Mouse (Mus musculus): ENCODE results near the gene Trp53tg5. TPM values are rescaled to one million over a fixed set of nuclear protein-coding genes. Genes with fewer than 3 reads are reported as not detected.

Trp53tg5 gene
- polyA plus RNA-seq, 1 experiment: not detected

GRCm38 (mm10) chr2:164444701-164445100 is 28.8 kb downstream of the Trp53tg5 start:
- Histone ChIP-seq H3K4me2 (ENCODE audit: low read depth) (no peak overlapping the region), H3K4me3 (no peak overlapping the region), H3K79me2 (ENCODE audit: control insufficient read depth, insufficient read depth) (peaks cover 28% of the 10 kb centered on the region), H3ac (ENCODE audit: control insufficient read depth, insufficient read length) (no peak overlapping the region), H3K36me3 (ENCODE audit: control insufficient read depth, insufficient read depth) (no peaks in the 10 kb centered on the region), H3K27me3 (ENCODE audit: control insufficient read depth, insufficient read depth, insufficient read length) (no peaks in the 10 kb centered on the region)
- TF ChIP-seq REST (IDR thresholded peaks at IDR 0.05; ENCODE audit: insufficient read depth, insufficient read length) (no peak), MYOG (IDR thresholded peaks at IDR 0.05; ENCODE audit: control insufficient read depth in 1 of 3, insufficient read depth in 1 of 3, insufficient read length in 2 of 3, low read depth in 2 of 3) (no peak), MYOD1 (IDR thresholded peaks at IDR 0.05; ENCODE audit: control insufficient read depth in 1 of 3, insufficient read length in 2 of 3, low read depth in 2 of 3) (no peak), SRF (IDR thresholded peaks at IDR 0.05; ENCODE audit: control insufficient read depth, insufficient read length, low read depth) (no peak), POLR2A (IDR thresholded peaks at IDR 0.05; ENCODE audit: insufficient read length, low read depth) (no peak), MAX (IDR thresholded peaks at IDR 0.05; ENCODE audit: low read depth) (no peak), USF1 (IDR thresholded peaks at IDR 0.05; ENCODE audit: low read depth) (no peak), TCF12 (IDR thresholded peaks at IDR 0.05; ENCODE audit: insufficient read depth, poor library complexity, severe bottlenecking) (no peak), POLR2AphosphoS2 (IDR thresholded peaks at IDR 0.05; ENCODE audit: insufficient read length, low read depth) (no peak)

GRCm38 (mm10) chr2:164443460-164444000 is 30.0 kb downstream of the Trp53tg5 start, which contains the start of gene Sdc4:
Gene Sdc4, minus strand, starts transcription at chr2:164443887.
- no peaks in the 10 kb centered on the region for H3K36me3 ChIP-seq (ENCODE audit: control insufficient read depth, insufficient read depth)
- TF ChIP-seq SRF (IDR thresholded peaks at IDR 0.05; ENCODE audit: control insufficient read depth, insufficient read length, low read depth) (no peak), E2F4 (IDR thresholded peaks at IDR 0.05; ENCODE audit: insufficient read depth) (no peak), MAX (IDR thresholded peaks at IDR 0.05; ENCODE audit: low read depth) (no peak), REST (IDR thresholded peaks at IDR 0.05; ENCODE audit: insufficient read depth, insufficient read length) (no peak), MYOD1 (IDR thresholded peaks at IDR 0.05; ENCODE audit: control insufficient read depth in 1 of 3, insufficient read length in 2 of 3, low read depth in 2 of 3) (no peak), POLR2AphosphoS2 (IDR thresholded peaks at IDR 0.05; ENCODE audit: insufficient read length, low read depth) (no peak), TCF12 (IDR thresholded peaks at IDR 0.05; ENCODE audit: insufficient read depth, poor library complexity, severe bottlenecking) (no peak), MYOG (IDR thresholded peaks at IDR 0.05; ENCODE audit: control insufficient read depth in 1 of 3, insufficient read depth in 1 of 3, insufficient read length in 2 of 3, low read depth in 2 of 3) (no peak), TCF3 (IDR thresholded peaks at IDR 0.05; ENCODE audit: insufficient read length, low read depth) (no peak), POLR2A (IDR thresholded peaks at IDR 0.05; ENCODE audit: insufficient read length, low read depth) (no peak), CEBPB (IDR thresholded peaks at IDR 0.05; ENCODE audit: insufficient read depth, poor library complexity, severe bottlenecking) (no peak), USF1 (IDR thresholded peaks at IDR 0.05; ENCODE audit: low read depth) (no peak)
- peak within 1 kb of the TSS; percentile 96 for H3K4me3 ChIP-seq
- peak within 1 kb of the TSS; percentile 33 for H3ac ChIP-seq (ENCODE audit: control insufficient read depth, insufficient read length)
- H3K79me2 ChIP-seq (ENCODE audit: control insufficient read depth, insufficient read depth): peaks cover 40% of the 10 kb centered on the region
- H3K4me2 ChIP-seq (ENCODE audit: low read depth): peak within 1 kb of the TSS; percentile 82
- H3K27me3 ChIP-seq (ENCODE audit: control insufficient read depth, insufficient read depth, insufficient read length): no peaks in the 10 kb centered on the region

GRCm38 (mm10) chr2:164443051-164443437 is 30.5 kb downstream of the Trp53tg5 start:
- H3K4me3 ChIP-seq: peak overlapping the region; percentile 96
- peak overlapping the region; percentile 33 for H3ac ChIP-seq (ENCODE audit: control insufficient read depth, insufficient read length)
- no peaks in the 10 kb centered on the region for H3K27me3 ChIP-seq (ENCODE audit: control insufficient read depth, insufficient read depth, insufficient read length)
- H3K4me2 ChIP-seq (ENCODE audit: low read depth): peak overlapping the region; percentile 82
- TF ChIP-seq POLR2AphosphoS2 (IDR thresholded peaks at IDR 0.05; ENCODE audit: insufficient read length, low read depth) (peak; percentile 99), MYOG (IDR thresholded peaks at IDR 0.05; ENCODE audit: control insufficient read depth in 1 of 3, insufficient read depth in 1 of 3, insufficient read length in 2 of 3, low read depth in 2 of 3) (peak in 1 of 3 experiments; percentile 57), CEBPB (IDR thresholded peaks at IDR 0.05; ENCODE audit: insufficient read depth, poor library complexity, severe bottlenecking) (no peak), TCF3 (IDR thresholded peaks at IDR 0.05; ENCODE audit: insufficient read length, low read depth) (peak; percentile 36), POLR2A (IDR thresholded peaks at IDR 0.05; ENCODE audit: insufficient read length, low read depth) (peak; percentile 99), REST (IDR thresholded peaks at IDR 0.05; ENCODE audit: insufficient read depth, insufficient read length) (peak; percentile 47), MAX (IDR thresholded peaks at IDR 0.05; ENCODE audit: low read depth) (no peak)
- no peaks in the 10 kb centered on the region for H3K36me3 ChIP-seq (ENCODE audit: control insufficient read depth, insufficient read depth)
- peaks cover 45% of the 10 kb centered on the region for H3K79me2 ChIP-seq (ENCODE audit: control insufficient read depth, insufficient read depth)

- H3ac ChIP-seq (ENCODE audit: control insufficient read depth, insufficient read length): peak overlapping the region; percentile 33
- no peaks in the 10 kb centered on the region for H3K27me3 ChIP-seq (ENCODE audit: control insufficient read depth, insufficient read depth, insufficient read length)
- peaks cover 50% of the 10 kb centered on the region for H3K79me2 ChIP-seq (ENCODE audit: control insufficient read depth, insufficient read depth)
- no peaks in the 10 kb centered on the region for H3K36me3 ChIP-seq (ENCODE audit: control insufficient read depth, insufficient read depth)
- H3K4me2 ChIP-seq (ENCODE audit: low read depth): peak overlapping the region; percentile 82
- peak overlapping the region; percentile 96 for H3K4me3 ChIP-seq
- TF ChIP-seq MYOD1 (IDR thresholded peaks at IDR 0.05; ENCODE audit: control insufficient read depth in 1 of 3, insufficient read length in 2 of 3, low read depth in 2 of 3) (no peak), REST (IDR thresholded peaks at IDR 0.05; ENCODE audit: insufficient read depth, insufficient read length) (no peak), SRF (IDR thresholded peaks at IDR 0.05; ENCODE audit: control insufficient read depth, insufficient read length, low read depth) (no peak), MAX (IDR thresholded peaks at IDR 0.05; ENCODE audit: low read depth) (no peak), POLR2AphosphoS2 (IDR thresholded peaks at IDR 0.05; ENCODE audit: insufficient read length, low read depth) (no peak), CEBPB (IDR thresholded peaks at IDR 0.05; ENCODE audit: insufficient read depth, poor library complexity, severe bottlenecking) (no peak), TCF3 (IDR thresholded peaks at IDR 0.05; ENCODE audit: insufficient read length, low read depth) (no peak), TCF12 (IDR thresholded peaks at IDR 0.05; ENCODE audit: insufficient read depth, poor library complexity, severe bottlenecking) (no peak), USF1 (IDR thresholded peaks at IDR 0.05; ENCODE audit: low read depth) (no peak), E2F4 (IDR thresholded peaks at IDR 0.05; ENCODE audit: insufficient read depth) (no peak), MYOG (IDR thresholded peaks at IDR 0.05; ENCODE audit: control insufficient read depth in 1 of 3, insufficient read depth in 1 of 3, insufficient read length in 2 of 3, low read depth in 2 of 3) (no peak), POLR2A (IDR thresholded peaks at IDR 0.05; ENCODE audit: insufficient read length, low read depth) (no peak)
Measured at GRCm38 (mm10) chr2:164442315-164443050, 31.0 kb downstream of the Trp53tg5 start.

All from myocyte (in vitro differentiated cells).